Mouse (Mus musculus) spleen, adult 18-20 months (tissue): ENCODE results near the gene Cfdp1.
"Not testable (repeated sequence)": the region's sequence is repeated elsewhere in the genome, so short reads cannot be mapped to it uniquely, and the experiment has no call there.

Experiments used
- DNase-seq, 2 experiments: peaks; one replicate each; pipeline ENCODE4 v3.0.0; 2022; ENCODE audit warnings: mixed read lengths in 2 of 2

Cfdp1 gene

DNA sequence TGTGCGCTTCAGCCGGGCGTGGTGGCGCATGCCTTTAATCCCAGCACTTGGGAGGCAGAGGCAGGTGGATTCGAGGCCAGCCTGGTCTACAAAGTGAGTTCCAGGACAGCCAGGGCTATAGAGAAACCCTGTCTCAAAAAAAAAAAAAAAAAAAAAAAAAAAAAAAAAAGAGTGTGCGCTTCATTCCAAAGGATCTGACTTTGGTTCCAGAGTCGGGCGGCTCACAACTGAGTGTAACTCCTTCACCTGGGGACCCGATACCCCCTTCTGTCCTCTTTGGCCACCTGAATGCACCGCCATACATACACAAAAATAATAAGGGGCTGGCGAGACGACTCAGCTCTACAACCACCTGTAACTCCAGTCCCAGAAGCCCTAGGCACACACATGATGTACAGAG is 872 bp downstream of the Cfdp1 start:
- not testable (repeated sequence) for DNase-seq

DNA sequence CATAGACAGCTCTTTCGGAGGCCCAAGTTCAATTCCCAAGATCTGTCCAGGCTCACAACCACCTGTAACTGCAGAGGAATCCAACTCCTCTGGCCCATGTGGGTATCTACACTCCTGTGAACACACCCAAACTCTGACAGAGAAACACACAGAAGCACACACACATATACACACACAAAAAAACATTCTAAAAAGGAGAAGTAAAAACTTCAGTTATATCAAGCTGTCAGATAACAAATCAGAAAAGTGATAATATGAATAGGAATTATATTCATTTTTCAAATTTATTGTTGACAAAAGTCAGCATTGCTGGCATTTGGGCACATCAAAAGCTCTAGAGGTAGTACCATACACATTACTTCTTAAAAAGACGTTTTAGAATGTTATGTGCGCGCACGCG is 7.3 kb downstream of the Cfdp1 start:
- no peak for DNase-seq

DNA sequence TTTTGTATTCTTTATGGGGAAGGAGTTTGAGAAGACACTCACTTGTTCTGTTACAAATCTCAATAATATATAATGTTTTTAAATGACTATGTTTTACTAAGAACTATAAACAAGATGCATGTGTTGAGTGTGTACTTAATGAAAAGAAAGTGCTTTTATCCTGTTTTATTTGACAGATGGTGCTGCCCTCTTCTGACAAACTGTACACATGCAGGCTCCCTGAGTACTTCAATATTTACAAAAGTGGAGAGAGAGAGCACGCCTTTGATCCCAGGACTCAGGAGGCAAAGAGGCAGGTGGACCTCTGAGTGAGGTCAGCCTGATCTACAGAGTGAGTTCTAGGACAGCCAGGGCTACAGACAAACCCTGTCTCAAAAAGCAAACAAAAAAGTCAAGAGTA is 18.6 kb downstream of the Cfdp1 start:
- DNase-seq = no peak

DNA sequence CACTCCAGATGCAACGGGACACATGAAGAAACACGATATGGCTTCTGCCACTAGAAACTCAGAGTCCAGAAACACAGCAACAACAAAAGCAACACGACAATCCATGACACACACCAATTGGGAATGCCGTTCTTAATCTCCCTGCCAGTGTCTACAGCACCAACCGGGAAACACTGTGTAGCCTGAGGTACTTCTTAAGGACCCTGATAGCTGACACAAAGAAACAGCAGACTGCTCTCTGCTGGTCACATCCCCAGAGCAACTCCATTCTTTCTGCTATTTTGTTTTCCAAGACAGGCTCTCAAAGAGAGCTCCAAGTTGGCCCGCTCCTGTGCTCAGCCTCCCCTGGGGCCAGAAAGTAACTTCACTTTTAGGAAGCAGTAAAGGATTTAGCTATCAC is 20.1 kb downstream of the Cfdp1 start:
- no peak for DNase-seq

DNA sequence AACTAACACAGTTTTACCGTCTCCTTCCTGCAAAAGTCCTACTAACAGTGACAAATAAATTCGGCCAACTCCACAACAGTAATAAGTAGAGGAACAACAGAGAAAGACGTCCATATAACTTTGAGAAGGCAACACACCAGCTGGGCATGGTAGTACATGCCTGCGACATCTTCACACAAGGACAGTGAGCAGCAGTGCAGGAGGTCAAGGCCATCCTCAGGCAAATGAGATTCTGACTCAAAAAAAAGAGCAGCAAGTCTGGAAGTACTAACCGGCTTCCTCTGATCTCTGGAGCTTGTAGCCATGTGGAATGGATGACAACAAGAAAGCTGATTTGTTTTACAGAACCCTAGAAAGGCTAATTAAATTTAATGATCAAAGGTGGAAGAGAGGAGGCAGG is 21.1 kb downstream of the Cfdp1 start:
- DNase-seq = no peak

DNA sequence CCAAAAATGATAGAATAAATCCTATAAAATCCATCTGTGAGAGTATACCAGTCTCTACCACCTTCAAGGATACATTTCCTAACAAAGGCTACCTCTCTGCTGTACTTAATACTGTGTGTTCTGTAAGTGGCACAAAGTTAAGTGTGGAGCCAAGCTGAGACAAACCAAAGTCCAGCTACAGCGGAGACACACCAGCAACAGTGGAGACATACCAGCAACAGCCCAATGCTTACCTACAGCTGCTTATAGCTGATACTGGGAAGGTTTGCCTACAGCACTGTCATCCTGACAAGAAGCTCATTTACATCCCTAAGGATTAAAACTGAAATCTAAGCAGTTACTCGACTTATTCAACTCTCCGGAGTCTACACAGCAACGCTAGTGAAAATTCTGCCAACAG is 22.1 kb downstream of the Cfdp1 start:
- DNase-seq = no peak

DNA sequence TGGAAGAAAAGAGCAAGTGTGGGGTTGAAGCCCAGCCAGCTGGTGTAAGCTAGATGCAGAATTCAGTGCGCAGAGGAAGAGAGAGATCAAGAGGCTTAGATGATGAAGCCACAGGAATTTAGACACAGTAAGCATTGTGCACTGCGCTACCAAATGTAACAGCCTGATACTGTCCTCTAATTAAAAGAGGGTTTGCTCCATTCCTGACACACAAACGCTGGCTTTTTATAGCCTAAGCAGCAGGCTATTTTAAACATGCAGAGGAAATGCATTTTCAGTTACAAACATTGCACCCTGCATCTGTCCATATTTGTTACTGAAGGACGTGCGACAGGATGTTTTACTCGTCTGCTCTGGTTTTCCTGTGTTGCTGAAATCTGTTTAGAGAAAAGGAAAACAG is 25.5 kb downstream of the Cfdp1 start:
- no peak for DNase-seq

DNA sequence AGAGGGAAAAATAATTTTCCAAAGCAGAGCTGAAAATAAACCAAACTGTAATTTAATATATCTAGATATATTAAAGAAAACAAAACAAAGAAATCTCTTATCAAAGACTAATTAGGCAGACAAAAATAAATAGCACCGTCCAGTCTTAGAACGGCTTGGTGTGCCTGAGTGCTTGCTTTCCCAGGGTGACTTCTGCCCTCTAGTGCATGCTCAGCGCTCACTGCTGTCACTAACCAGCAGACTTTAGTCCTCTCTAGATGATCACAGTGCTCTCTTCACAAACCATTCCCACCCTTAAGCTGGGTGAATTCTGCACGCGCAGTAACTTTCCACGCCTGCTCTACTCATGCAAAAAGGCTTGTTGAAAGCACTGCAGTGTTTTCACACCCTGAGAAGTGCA is 28.9 kb downstream of the Cfdp1 start:
- DNase-seq = peak in 1 of 2 experiments; percentile 19

DNA sequence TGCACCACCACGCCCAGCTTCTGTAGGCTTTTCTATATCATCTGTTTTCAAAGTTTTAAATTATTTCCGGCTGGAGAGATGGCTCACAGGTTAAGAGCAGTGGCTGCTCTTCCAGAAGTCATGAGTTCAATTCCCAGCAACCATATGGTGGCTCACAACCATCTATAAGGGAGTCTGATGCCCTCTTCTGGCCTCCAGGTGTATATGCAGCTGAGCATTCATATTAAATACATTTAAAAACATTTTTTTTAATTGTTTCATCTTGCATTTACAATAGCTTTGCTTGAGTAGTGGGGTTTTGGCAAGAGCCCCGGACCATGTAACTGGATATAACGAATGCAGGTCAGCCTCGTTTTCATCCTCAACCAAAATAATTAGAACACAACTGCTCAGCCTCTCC is 29.8 kb downstream of the Cfdp1 start:
- DNase-seq = no peak

DNA sequence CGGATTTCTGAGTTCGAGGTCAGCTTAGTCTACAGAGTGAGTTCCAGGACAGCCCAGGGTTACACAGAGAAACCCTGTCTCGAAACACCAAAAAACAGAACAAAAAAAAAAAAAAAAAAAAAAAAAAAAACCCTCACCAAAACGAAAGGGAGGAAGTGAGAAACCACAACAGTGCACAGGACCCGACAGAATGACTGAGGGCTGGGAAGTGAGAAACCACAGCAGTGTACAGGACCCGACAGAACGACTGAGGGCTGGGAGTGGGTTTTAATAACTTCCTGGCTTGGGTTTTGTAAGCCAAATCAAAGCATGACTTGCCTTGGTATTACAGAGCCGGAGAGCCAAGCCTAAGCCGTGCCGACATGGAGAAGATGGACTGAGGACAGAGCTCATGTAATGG is 32.9 kb downstream of the Cfdp1 start:
- DNase-seq = peak; percentile 51 to 54

DNA sequence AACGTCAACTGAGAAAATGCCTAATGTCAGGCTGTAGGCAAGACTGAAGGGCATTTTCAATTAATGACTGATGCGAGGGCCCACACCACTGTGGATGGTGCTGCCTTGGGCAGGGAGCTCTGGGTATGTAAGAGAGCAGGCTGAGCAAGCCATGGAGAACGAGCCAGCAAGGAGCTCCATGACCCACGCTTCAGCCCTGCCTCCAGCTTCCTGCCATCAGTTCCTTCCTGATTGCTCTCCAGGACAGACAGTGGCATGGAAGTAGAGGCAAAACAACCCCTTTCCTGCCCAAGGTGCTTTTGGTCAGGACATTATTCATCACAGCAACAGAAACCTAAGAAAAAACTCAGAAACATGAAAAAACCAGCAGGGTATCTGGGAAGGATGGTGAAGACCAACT is 33.4 kb downstream of the Cfdp1 start:
- no peak for DNase-seq

DNA sequence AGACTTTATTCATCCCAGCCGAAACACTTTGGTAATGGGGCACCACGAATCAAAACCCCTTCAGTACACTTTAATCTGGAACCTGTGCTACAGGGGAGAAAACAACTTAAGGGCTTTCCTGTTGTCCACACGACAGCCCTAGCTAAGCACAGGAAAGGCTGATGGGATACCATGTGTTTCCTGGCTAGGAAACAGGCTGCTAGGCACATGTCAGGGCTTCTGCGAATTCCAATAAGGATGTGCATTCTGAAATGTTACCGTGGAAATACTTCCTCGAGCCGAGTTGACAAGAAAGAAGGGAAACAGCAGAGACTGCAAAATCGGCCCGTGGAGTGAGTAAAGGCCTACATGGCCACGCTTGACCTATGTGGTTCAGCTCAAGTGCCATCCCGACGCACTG is 34.1 kb downstream of the Cfdp1 start:
- no peak for DNase-seq

DNA sequence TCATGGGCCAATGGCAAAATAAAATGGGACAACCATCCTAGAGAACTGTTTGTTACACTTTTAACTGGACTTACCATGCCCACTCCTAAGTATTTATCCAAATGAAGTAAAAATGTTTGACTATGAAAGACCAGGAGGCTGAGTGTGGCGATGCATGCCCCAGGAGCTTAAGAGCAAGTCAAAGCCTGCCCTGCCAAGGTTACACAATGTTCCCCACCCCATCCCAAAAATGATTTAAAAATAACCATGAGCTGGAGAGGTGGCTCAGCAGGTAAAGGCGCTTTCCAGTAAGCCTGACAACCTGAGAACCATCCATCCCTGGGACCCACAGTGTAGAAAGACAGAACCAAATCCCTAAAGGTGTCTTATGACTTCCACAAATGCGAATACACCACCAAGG is 35.5 kb downstream of the Cfdp1 start:
- DNase-seq = no peak

DNA sequence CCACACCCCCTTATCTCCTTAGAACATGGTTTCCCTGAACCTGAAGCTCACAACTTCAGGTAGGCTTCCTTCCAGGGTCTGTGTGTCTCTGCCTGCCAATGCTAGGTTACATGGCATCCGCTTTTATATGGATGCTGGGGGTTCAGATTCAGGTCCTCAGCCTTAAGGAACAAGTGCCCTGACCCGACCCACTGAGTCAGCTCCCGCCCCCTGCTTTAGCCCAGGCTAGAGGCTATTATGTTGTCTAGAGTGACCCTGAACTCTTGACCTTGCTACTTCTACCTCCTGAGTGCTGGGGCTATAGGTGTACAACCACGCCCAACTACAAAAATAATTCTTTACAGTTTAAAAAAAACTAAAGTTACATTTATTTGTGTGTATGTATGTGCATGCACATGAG is 39.0 kb downstream of the Cfdp1 start:
- DNase-seq = no peak

DNA sequence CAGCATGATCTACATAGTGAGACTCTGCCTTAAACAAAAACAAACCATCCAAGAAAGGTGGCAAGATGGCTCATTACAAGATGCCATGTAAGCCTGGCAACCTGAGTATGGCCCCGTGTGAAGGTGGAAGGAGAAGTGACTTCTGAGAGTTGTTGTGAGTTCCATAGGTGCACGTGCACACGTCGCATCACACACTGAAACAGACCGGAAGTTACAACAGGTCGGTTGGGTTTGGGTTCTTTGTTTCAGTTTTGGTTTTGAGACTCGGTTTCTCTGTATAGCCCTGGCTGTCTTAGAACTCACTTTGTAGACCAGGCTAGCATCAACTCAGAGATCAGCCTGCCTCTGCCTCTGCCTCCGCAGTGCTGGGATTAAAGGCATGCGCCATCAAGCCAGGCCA is 40.3 kb downstream of the Cfdp1 start:
- no peak for DNase-seq

DNA sequence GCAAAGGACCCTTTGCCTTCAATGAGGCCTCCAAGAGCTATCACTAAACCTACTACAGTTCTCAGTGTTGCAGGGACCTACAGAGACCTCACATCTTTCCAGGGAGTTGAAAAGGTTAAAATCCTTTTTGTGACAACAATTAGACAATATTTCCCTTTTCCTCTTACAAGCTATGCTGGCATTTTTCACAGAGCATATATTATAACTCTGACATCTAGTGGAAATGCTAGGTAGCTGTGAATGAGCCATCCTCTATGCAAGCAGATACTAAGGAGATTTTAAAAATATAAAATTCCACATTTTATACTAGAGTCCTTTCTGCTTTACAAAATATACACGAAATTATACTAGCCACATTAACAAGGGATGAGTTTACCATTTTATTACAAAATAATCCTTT is 41.3 kb downstream of the Cfdp1 start:
- no peak for DNase-seq

DNA sequence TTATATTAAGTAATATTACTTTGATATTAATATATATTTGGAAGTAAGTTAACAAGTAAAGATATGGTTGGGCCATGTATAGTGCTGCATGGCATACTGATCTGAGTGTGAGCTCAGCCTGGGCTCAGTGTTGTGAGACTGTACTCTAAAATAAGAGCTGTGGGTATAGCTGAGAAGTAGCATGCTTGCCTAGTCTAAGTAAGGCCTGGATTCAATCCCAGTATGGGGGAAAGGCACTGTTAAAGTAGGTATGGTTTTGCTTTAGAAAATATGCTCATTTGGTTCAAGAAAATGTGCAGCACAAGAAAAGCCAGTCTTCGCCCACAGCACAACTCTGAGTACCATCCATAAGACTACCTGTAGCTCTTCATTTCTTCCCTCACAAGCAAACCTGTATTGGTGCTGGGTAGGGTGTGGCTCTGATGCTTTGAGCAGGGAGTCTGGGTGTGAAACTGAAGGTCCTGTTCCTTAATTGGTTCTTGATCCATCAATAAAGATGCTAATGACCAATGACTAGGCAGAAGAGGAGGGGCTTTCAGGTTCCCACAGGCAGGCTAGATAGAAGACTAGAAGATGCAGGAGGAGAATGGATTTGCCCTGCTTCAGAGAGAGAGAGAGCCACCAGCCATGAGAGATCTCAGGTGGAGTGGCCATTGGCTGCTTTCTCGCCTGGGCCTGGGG is 43.3 kb downstream of the Cfdp1 start:
- no peak for DNase-seq

DNA sequence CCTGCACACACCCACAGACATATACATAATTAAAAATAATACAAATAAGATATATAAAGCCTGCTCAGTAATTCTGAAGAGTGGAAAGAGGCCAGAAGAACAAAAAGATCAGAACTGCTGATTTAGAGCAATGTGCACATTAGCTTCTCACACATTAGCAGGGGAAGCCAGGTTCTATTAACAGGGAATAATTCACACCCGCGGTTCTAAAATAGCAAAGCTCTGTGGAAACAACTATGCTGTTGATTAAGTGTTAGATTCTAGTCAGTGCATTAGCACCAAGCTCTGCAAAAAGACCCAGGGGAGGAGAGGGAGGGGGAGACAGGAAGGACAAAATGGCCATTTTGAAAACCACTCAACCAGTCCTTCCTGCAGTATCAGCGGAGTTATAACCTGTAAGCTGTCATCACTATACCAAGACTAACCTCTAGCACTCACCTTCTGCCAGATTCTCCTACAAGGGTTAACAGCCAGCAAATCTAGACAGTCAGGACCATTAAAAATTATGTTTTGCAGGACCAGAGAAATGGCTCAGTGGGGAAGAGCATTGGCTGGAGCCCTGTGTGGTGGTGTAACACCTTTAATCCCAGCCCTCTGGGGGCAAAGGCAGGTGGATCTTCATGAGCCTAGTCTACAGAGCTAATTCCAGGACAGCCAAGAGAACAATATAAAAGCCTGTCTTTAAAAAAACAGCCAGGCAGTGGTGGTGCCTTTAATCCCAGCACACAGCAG is 45.0 kb downstream of the Cfdp1 start:
- no peak for DNase-seq

DNA sequence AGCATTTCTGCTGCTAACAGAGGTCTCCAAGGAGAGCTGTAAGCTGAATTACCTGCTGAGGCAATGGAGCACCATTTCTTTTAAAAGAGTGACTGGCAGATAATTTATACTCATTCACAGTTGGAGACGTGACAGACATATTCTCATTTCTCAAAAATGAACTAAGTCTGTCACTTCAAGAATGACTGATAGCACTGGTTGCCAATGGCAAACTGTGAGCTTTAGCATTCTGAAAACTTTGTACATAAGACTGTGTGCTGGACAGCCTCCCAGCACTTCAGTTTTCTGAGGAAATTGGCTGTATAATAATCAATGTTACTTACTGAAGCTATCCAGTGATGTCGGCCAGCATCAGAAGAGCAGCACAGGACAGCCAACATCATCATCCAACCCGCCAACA is 46.1 kb downstream of the Cfdp1 start:
- no peak for DNase-seq

DNA sequence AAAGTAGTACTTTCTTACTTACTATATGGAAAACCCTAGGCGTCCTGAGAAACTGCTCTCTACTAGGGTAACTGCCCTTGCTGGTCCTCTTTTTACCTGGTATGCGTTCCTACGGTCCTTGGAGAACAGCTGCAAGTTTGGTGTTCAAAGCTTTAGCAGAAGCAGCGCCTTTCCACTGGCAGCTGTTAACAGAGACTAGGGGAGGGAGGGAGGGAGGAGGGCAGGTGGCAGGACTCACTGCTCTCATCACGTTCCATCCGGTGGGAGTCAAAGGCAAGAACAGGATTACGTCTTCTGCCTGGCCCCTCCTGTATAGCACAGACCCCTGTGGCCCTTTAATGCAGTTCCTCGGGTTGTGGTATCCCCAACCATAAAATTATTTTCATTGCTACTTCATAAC is 50.7 kb downstream of the Cfdp1 start:
- no peak for DNase-seq

DNA sequence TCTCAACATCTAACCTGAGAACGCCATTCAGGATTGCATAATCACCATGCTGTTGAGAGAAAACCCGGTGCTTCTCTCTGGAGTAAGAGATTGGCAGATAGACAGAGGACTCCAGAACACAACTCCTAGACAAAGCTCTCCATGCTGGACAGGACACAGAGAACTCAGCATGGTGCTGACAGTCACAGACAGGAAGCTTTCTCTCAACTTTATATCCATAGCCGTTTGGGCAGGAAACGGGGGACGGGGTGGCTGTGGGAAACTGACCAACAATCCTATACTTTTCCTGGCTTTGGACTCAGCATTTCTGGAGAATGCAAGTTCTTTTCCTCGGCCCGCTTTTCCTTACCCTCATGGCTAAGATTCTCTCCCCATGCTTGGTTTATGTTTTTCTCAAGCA is 51.8 kb downstream of the Cfdp1 start:
- no peak for DNase-seq

DNA sequence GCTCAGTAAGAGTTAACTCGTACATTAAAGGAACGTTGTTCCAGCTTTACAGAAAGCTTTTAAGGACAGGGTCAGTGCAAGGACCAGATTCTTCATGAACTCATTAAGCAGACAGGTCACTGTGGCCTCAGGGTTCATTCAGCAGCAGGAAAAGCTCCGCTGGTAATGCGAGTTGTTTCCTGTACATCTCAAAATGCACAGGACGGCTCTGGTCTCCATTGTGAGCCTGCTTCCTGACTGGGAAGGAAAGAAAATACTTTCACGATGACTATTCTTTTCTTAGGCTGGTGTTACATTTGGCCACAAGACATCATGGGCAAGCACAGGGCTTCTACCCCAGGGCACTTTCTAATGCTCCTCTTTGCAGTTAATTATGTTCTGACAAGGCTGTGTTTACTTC is 52.6 kb downstream of the Cfdp1 start:
- DNase-seq = no peak

DNA sequence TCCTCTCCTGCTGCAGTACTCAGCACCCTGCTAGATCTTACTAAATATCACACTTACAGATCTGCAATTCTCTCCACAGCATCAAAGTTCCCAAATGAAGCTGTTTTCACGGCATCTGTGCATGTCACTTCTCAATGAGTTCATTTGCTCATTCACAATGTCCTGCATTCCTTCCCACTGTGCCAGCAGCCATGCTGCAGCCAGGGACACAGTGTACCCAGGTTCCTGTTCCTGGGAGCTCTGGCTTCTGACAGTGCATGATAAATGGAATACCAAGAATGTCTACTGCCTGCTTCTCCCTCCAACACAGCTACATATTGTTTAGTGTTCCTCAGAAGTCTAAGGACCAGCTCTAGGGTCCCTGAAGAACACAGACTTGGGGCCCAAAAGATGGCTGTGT is 57.6 kb downstream of the Cfdp1 start:
- DNase-seq = no peak

DNA sequence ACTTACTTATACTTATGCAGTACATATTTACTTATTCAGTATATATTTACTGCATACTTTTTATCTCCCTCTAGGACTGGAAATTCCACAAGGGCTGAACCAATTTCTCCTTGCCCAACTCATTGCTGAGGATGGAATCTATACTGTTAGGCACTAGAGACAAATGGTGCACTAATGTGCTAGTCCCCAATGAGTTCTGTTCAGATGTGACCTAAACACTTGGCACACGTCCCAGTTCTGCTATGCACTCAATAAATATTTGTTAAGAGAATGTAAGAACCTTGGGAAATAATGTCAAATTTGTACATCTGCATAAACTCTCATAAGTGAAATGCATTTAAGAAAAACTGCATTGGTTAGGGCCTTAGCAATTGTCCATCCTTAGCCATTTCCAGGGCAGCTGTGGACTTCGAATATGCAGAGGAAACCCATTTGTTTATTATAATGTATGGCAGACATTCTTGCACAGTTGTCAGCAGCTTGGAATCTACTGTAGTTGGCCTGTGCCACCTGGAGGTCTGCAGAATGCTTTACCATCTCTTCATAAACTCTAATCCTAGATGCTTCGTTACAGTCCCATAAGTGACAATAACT is 60.7 kb downstream of the Cfdp1 start:
- no peak for DNase-seq

DNA sequence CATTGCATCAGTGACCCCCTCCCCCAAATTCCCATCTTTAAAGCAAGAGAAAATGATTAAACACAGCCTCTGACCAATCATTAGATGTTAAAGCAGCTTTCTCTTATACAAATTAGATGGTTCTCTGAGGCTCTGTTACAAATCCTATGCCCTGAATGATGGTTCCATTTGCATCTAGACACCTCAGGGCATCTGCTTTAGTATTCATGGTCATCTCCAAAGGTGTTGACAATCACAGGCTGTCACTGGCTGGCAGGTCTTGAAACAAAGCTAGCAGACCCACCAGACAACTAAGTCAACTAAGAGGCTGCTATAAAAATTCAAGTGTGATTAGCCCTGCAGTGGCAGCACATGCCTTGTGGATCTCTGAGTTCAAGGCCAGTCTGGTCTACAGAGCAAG is 64.5 kb downstream of the Cfdp1 start:
- no peak for DNase-seq
